Mouse (Mus musculus) small intestine, adult 2 months (tissue): Measurements from ENCODE around the gene Atf1. TPM values are rescaled to one million over a fixed set of nuclear protein-coding genes. Genes with fewer than 3 reads are reported as not detected.

Experiments used
- H3K27ac ChIP-seq: fragments of 200-500 bp; 2 replicates; pipeline ENCODE4 v1.5.1; 2012; ENCODE audit warnings: low read depth, low read length, control low read depth, inconsistent platforms; ENCODE audit not compliant: insufficient read depth
- H3K27me3 ChIP-seq: fragments of 200-500 bp; 2 replicates; pipeline ENCODE4 v1.6.1; 2012; ENCODE audit warnings: mild to moderate bottlenecking, moderate library complexity, low read length, inconsistent platforms; ENCODE audit not compliant: control insufficient read depth, insufficient read depth
- H3K36me3 ChIP-seq: fragments of 200-500 bp; 2 replicates; pipeline ENCODE4 v1.6.1; 2012; ENCODE audit warnings: mild to moderate bottlenecking, low read length, control low read depth, inconsistent platforms; ENCODE audit not compliant: control insufficient read depth, insufficient read depth
- H3K4me1 ChIP-seq: fragments of 200-500 bp; 2 replicates; pipeline ENCODE4 v1.6.1; 2012; ENCODE audit warnings: low read length, inconsistent platforms, mixed read lengths; ENCODE audit not compliant: control insufficient read depth, insufficient read depth, insufficient read length
- H3K4me3 ChIP-seq: fragments of 200-500 bp; 2 replicates; pipeline ENCODE4 v1.5.1; 2012; ENCODE audit warnings: low read depth, mild to moderate bottlenecking, control low read depth, inconsistent platforms, low read length, moderate library complexity
- CTCF ChIP-seq: fragments of 200-500 bp; IDR thresholded peaks from 2 replicates; pipeline ENCODE4 v1.5.1; 2012; ENCODE audit warnings: low read depth, mild to moderate bottlenecking, control low read depth, inconsistent platforms, low read length, moderate library complexity, mixed read lengths; ENCODE audit not compliant: insufficient replicate concordance, insufficient read length; ENCODE audit errors: extremely low read depth
- POLR2A ChIP-seq: fragments of 200-500 bp; IDR thresholded peaks from 2 replicates; pipeline ENCODE4 v1.6.1; 2012; ENCODE audit warnings: low read depth, mild to moderate bottlenecking, control low read depth, inconsistent platforms, low read length, moderate library complexity
- WGBS: fragments of 180-500 bp; shearing (Covaris S2); methylation state at CpG from one replicate; pipeline ENCODE4 v1.1.7; 2018; 5-methylcytosine and 5-hydroxymethylcytosine counted together
- polyA plus RNA-seq: library from polyadenylated mRNA; depleted of rRNA; stranded (reverse); fragments of >200 nt; gene quantifications from 2 replicates; pipeline ENCODE4 v1.2.3, GENCODE M21; 2012

Atf1 gene
- polyA plus RNA-seq, 1 experiment, result 41.8 TPM

GRCm38 (mm10) chr15:100198983-100199745 lies 28.5 kb upstream of the Atf1 start:
- WGBS, result 89% methylated on average over 11 of the region's 11 CpGs
- H3K4me1 ChIP-seq, result no peaks in the 10 kb centered on the region
- no peaks in the 10 kb centered on the region for H3K27me3 ChIP-seq
- peaks cover 43% of the 10 kb centered on the region for H3K36me3 ChIP-seq
- no peak overlapping the region for H3K4me3 ChIP-seq
- TF ChIP-seq POLR2A (no peak), CTCF (no peak)
- no peak overlapping the region for H3K27ac ChIP-seq

DNA sequence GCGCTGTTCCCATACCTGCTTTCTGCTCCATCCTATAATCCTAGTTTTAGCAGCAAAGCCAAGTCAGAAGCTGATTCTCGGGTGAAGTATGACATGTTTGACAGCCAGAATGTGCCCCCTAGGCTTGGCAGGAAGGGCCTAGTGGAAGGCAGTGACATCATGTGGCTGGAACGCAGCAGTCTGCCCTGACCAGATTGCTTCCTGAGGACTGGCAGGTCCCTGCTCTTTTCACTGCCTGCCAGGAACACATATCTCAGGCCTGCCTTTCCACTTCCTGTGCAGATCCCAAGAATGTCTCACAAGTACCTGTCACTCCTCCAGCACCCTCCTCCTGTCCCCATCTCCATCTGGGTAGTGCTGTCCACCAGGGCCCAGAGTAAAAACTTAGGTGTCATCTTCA lies 27.8 kb upstream of the Atf1 start:
- no peak overlapping the region for H3K27ac ChIP-seq
- no peaks in the 10 kb centered on the region for H3K4me1 ChIP-seq
- H3K4me3 ChIP-seq, result no peak overlapping the region
- H3K27me3 ChIP-seq, result no peaks in the 10 kb centered on the region
- WGBS, result 87% methylated on average over 3 of the region's 3 CpGs
- TF ChIP-seq CTCF, result no peak
- TF ChIP-seq POLR2A, result no peak
- H3K36me3 ChIP-seq, result peaks cover 41% of the 10 kb centered on the region

DNA sequence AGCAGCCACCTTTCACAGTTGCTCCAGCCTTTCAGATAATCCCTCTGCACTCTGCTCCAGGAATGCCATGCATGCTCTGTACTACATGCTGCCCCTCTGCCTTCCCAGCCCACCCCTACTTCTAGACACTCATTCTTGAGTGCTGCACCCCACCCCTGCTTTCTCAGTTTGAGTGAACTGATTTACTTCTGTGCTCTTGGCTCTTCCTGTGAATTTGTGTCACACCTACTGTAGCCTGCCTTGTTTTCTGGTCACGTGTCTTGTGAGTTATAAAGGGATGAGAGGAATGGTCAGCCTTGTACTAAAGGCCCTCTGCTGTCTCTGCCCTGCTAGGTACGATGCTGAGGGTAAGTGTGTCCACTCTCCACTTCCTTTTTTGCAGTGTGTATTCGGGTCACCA lies 25.8 kb upstream of the Atf1 start:
- no peak overlapping the region for H3K27ac ChIP-seq
- TF ChIP-seq POLR2A (no peak), CTCF (no peak)
- no peaks in the 10 kb centered on the region for H3K4me1 ChIP-seq
- no peaks in the 10 kb centered on the region for H3K27me3 ChIP-seq
- H3K36me3 ChIP-seq, result peaks cover 44% of the 10 kb centered on the region
- no peak overlapping the region for H3K4me3 ChIP-seq
- 87% methylated on average over 3 of the region's 3 CpGs for WGBS

DNA sequence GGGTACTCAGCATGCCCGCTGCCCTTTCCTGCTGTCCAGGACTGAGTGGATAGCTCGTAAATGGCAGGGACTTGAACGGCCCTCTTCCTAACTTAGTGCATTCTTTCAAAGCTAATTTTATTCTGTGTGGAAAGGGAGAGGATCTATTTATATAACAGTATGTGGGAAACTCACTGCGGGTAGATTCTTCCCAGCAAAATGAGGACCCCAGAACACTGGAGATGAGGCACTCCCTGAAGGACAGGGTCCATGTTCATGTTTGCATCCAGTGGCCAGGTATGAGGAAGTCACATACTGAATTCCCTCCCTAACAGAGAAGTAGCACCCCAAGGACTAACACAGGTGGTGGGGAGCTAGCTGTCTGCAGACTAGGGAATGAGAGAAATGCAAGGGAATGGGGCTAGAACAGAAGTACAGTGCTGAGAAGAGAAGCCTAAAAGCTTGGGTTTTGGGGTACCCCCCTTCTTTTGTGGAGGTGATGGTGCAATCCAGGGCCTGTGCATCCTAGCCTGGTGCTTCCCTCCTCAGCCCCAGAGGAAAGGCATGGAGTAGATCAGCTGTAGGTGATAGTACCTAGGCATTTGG lies 25.1 kb upstream of the Atf1 start:
- Histone ChIP-seq H3K4me3 (no peak overlapping the region), H3K27ac (no peak overlapping the region), H3K4me1 (no peaks in the 10 kb centered on the region), H3K27me3 (no peaks in the 10 kb centered on the region), H3K36me3 (peaks cover 48% of the 10 kb centered on the region)
- WGBS, result 87% methylated on average over 4 of the region's 4 CpGs
- TF ChIP-seq CTCF, result no peak
- TF ChIP-seq POLR2A, result no peak

DNA sequence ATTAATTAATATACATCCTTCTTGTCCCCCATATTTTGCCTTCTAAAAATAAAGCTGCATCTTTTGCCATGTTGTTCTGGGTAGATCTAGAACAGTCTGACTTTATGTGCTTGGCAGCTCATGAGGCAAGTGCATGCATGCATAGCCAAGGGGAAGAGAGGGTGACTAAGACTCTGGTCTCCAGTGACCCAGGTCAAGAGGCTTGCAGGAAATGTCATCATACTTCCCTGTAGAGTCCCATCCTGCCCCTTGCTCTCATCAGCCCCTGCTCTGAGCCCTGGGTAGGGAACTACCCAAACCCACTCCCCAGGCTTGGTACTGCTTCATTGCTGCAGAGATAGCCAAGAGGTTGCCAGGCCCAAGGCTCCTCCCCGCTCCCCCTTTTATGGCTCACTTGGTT lies 23.0 kb upstream of the Atf1 start:
- no peaks in the 10 kb centered on the region for H3K27me3 ChIP-seq
- peaks cover 58% of the 10 kb centered on the region for H3K36me3 ChIP-seq
- no peaks in the 10 kb centered on the region for H3K4me1 ChIP-seq
- 81% methylated on average over 1 of the region's 1 CpGs for WGBS
- peak overlapping the region; percentile 57 for H3K27ac ChIP-seq
- no peak overlapping the region for H3K4me3 ChIP-seq
- TF ChIP-seq CTCF (no peak), POLR2A (no peak)

DNA sequence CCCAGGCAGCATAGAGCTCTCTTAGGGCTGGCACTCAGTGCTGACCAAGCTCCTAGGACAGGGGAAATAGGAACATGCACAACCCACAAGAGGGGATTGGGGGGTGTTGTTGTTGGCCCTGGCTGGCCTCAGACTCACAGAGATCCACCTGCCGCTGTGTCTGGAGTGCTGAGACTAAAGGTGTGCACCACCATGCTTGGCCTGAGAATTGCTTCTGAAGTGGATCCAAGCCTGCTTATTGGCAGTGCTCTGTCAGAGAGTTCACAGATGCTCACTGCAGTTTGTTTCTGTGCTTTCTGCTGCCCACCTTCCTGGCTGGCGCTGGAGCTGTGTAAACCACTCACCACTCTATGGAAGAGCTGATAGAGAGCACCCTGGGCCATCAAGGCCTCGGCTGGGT lies 17.6 kb upstream of the Atf1 start:
- TF ChIP-seq CTCF, result no peak
- no peak for TF ChIP-seq POLR2A
- H3K36me3 ChIP-seq, result peaks cover 76% of the 10 kb centered on the region
- WGBS, result 93% methylated on average over 3 of the region's 3 CpGs
- H3K27me3 ChIP-seq, result no peaks in the 10 kb centered on the region
- H3K4me3 ChIP-seq, result no peak overlapping the region
- no peak overlapping the region for H3K27ac ChIP-seq
- H3K4me1 ChIP-seq, result no peaks in the 10 kb centered on the region

DNA sequence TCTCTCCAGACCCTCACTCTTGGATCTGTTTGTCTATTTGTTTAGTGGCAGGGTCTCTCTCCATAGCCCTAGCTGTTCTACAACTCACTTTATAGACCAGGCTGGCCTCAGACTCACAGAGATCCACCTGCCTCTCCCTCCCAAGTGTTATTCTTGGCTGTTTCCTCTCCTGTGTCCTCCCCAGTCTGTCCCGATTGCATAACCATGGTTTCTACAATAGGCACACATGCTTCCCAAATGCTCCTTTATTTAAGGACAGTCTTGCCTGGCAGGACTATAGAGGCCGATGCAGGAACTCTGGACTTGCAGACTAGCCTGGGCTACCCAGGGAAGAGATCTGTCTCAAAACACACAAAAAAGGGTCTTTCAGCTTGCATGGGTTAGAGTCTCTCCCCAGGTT lies 14.3 kb upstream of the Atf1 start:
- no peak overlapping the region for H3K27ac ChIP-seq
- no peaks in the 10 kb centered on the region for H3K4me1 ChIP-seq
- H3K36me3 ChIP-seq, result peaks cover 63% of the 10 kb centered on the region
- H3K27me3 ChIP-seq, result no peaks in the 10 kb centered on the region
- WGBS, result 90% methylated on average over 2 of the region's 2 CpGs
- TF ChIP-seq CTCF (no peak), POLR2A (no peak)
- H3K4me3 ChIP-seq, result no peak overlapping the region
